Mouse (Mus musculus) olfactory bulb, adult 2 months (tissue): Measurements from ENCODE around the gene Hist1h4f. TPM values are rescaled to one million over a fixed set of nuclear protein-coding genes. Genes with fewer than 3 reads are reported as not detected.
"Not testable (repeated sequence)": the region's sequence is repeated elsewhere in the genome, so short reads cannot be mapped to it uniquely, and the experiment has no call there.

Source experiments
- H3K27ac ChIP-seq: fragments of 200-500 bp; 2 replicates; pipeline ENCODE4 v1.5.1; 2012; ENCODE audit warnings: low read depth, low read length; ENCODE audit not compliant: insufficient read depth
- H3K4me1 ChIP-seq: fragments of 200-500 bp; 2 replicates; pipeline ENCODE4 v1.6.1; 2012; ENCODE audit warnings: low read length; ENCODE audit not compliant: control insufficient read depth, insufficient read depth
- H3K4me3 ChIP-seq: fragments of 200-500 bp; 2 replicates; pipeline ENCODE4 v1.5.1; 2012; ENCODE audit warnings: mild to moderate bottlenecking, low read depth, low read length, moderate library complexity; ENCODE audit not compliant: insufficient read depth
- CTCF ChIP-seq: fragments of 200-500 bp; IDR thresholded peaks from 2 replicates; pipeline ENCODE4 v1.5.1; 2012; ENCODE audit warnings: low read depth, mild to moderate bottlenecking, low read length, moderate library complexity; ENCODE audit not compliant: insufficient read depth
- POLR2A ChIP-seq: fragments of 200-500 bp; IDR thresholded peaks from 2 replicates; pipeline ENCODE4 v1.6.1; 2012; ENCODE audit warnings: mild to moderate bottlenecking, low read depth, low read length, moderate library complexity; ENCODE audit not compliant: insufficient read depth
- WGBS: fragments of 180-500 bp; shearing (Covaris S2); methylation state at CpG from one replicate; pipeline ENCODE4 v1.1.7; 2018; 5-methylcytosine and 5-hydroxymethylcytosine counted together
- polyA plus RNA-seq: library from polyadenylated mRNA; stranded (reverse); fragments of >200 nt; gene quantifications from 2 replicates; pipeline ENCODE4 v1.2.4, GENCODE M21; 2012; ENCODE audit warnings: low replicate concordance; ENCODE audit not compliant: missing spikeins, insufficient read depth, insufficient read length

Hist1h4f gene
- polyA plus RNA-seq, 1 experiment: not detected

- no peaks in the 10 kb centered on the region for H3K4me1 ChIP-seq
- WGBS: under 1% methylated on average over 33 of the region's 45 CpGs
- peak within 1 kb of the TSS; percentile 75; the same call in 1 of the 2 replicates for H3K27ac ChIP-seq
- TF ChIP-seq CTCF: no peak
- TF ChIP-seq POLR2A: peak; percentile 81
- peak within 1 kb of the TSS; percentile 70 for H3K4me3 ChIP-seq
Observed at GRCm38 (mm10) chr13:23543965-23544786, 7.3 kb downstream of the Hist1h4f start, which contains the start of gene Hist1h3f. TSS of gene Hist1h3f (plus strand) at chr13:23544052.

- WGBS: under 1% methylated on average over 42 of the region's 42 CpGs
- H3K27ac ChIP-seq: 0 out of 2 replicates have a peak within 1 kb of the TSS, but pooled peaks have one; percentile 40
- H3K4me3 ChIP-seq: peak within 1 kb of the TSS; percentile 62
- not testable (repeated sequence) for H3K4me1 ChIP-seq
Observed at GRCm38 (mm10) chr13:23542999-23543607, 8.3 kb downstream of the Hist1h4f start, which contains the start of gene Hist1h2bh. TSS of gene Hist1h2bh (minus strand) at chr13:23543392.

GRCm38 (mm10) chr13:23542225-23542980 is 9.0 kb downstream of the Hist1h4f start:
- 8% methylated on average over 3 of the region's 3 CpGs for WGBS
- Histone ChIP-seq H3K4me3 (peak overlapping the region; percentile 62), H3K27ac (0 out of 2 replicates have a peak overlapping the region, but pooled peaks have one; percentile 40)
- not testable (repeated sequence) for H3K4me1 ChIP-seq

GRCm38 (mm10) chr13:23541497-23541896 is 10.0 kb downstream of the Hist1h4f start:
- no peaks in the 10 kb centered on the region for H3K4me1 ChIP-seq
- WGBS: 83% methylated on average over 3 of the region's 3 CpGs
- no peak overlapping the region for H3K27ac ChIP-seq
- no peak overlapping the region for H3K4me3 ChIP-seq
- TF ChIP-seq CTCF (no peak), POLR2A (no peak)

- 64% methylated on average over 1 of the region's 1 CpGs for WGBS
Observed at GRCm38 (mm10) chr13:23539821-23540220, 11.6 kb downstream of the Hist1h4f start.

GRCm38 (mm10) chr13:23538249-23538648 is 13.2 kb downstream of the Hist1h4f start:
- no peak overlapping the region for H3K4me3 ChIP-seq
- WGBS: 69% methylated on average over 5 of the region's 5 CpGs
- H3K27ac ChIP-seq: no peak overlapping the region
- TF ChIP-seq CTCF: no peak
- TF ChIP-seq POLR2A: no peak
- peaks cover 9% of the 10 kb centered on the region; the same call in 1 of the 2 replicates for H3K4me1 ChIP-seq

More at GRCm38 (mm10) chr13:23539821-23540220, 11.6 kb downstream of the Hist1h4f start:
- H3K27ac ChIP-seq, H3K4me3 ChIP-seq, H3K4me1 ChIP-seq: not testable (repeated sequence)

GRCm38 (mm10) chr13:23537006-23537710 is 14.3 kb downstream of the Hist1h4f start:
- Histone ChIP-seq H3K4me3 (no peak overlapping the region), H3K27ac (no peak overlapping the region), H3K4me1 (peaks cover 12% of the 10 kb centered on the region)
- TF ChIP-seq POLR2A (no peak), CTCF (no peak)
- WGBS: 77% methylated on average over 3 of the region's 3 CpGs

GRCm38 (mm10) chr13:23536076-23536822 is 15.2 kb downstream of the Hist1h4f start:
- 14% methylated on average over 7 of the region's 7 CpGs for WGBS
- no peak overlapping the region for H3K27ac ChIP-seq
- TF ChIP-seq POLR2A: no peak
- TF ChIP-seq CTCF: no peak
- H3K4me1 ChIP-seq: peaks cover 12% of the 10 kb centered on the region
- no peak overlapping the region for H3K4me3 ChIP-seq

GRCm38 (mm10) chr13:23535137-23536075 is 16.0 kb downstream of the Hist1h4f start, which contains the start of gene Hist1h3g:
TSS of gene Hist1h3g (plus strand) at chr13:23535422.
- H3K27ac ChIP-seq: not testable (repeated sequence)
- peaks cover 12% of the 10 kb centered on the region for H3K4me1 ChIP-seq
- under 1% methylated on average over 54 of the region's 62 CpGs for WGBS
- peak within 1 kb of the TSS; percentile 64 for H3K4me3 ChIP-seq
